ENCODE assay signal across 8 mouse cellular contexts in the genomic region with DNA sequence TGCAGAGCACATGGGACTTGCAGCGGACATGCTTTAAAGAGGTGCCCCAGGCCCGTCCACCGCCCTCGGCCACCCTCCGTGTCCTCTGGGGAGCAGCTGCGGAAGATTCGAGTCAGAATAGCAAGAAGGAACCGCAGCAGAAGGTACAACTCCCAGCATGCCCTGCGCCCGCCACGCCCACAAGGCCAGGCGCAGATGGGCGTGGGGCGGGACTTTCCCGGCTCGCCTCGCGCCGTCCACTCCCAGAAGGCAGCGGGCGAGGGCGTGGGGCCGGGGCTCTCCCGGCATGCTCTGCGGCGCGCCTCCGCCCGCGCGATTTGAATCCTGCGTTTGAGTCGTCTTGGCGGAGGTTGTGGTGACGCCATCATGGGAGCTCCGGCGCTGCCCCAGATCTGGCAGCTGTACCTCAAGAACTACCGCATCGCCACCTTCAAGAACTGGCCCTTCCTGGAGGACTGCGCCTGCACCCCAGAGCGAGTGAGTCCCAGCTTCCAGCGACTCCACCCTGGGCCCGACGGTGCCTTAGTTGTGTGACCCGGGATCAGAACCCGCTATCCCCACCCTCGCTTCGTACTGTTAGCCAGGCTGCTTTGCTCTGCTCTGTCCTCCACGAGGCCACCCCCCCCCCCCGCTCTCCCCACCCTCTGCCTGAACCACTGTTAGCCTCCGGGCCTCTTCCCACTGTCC. TPM values are rescaled to one million over a fixed set of nuclear protein-coding genes. Genes with fewer than 3 reads are reported as not detected.
DNase-seq lines count a peak whose midpoint lies in the region; ATAC-seq and TF ChIP-seq lines count a peak whose summit lies in the region.

Birc5 (plus strand) TSS at position 267 of the 687 bp plus-strand sequence.

- peaks cover 13% of the 10 kb centered on the region for H3K36me3 ChIP-seq in hindbrain, embryonic 12.5 days

- under 1% methylated on average over 51 of the region's 51 CpGs for WGBS in hindbrain, embryonic 12.5 days

- ATAC-seq in Patski, result peak; percentile 60
- ATAC-seq in hindbrain, embryonic 12.5 days (ENCODE audit: low FRiP score), result peak; percentile 91

- in situ Hi-C loops in Patski (cut with MboI; ENCODE audit: low pct_unique_long_range_greater_than_20kb), result no loop called here

- TF ChIP-seq CTCF in Patski (IDR thresholded peaks at IDR 0.05), result no peak

- peaks cover 26% of the 10 kb centered on the region for H3K4me1 ChIP-seq in hindbrain, embryonic 12.5 days

- H3K9ac ChIP-seq in hindbrain, embryonic 12.5 days, result peak within 1 kb of the TSS; percentile 88

- peak within 1 kb of the TSS; percentile 97 for H3K27ac ChIP-seq in hindbrain, embryonic 12.5 days

- peak within 1 kb of the TSS; percentile 61 for H3K4me3 ChIP-seq in hindbrain, embryonic 12.5 days

- POLR2A ChIA-PET in Patski (lab: Charles Lee), result interaction anchor here (1.5 to 1.6 kb wide), 2 partner anchors 20 to 31 kb away, joined by 3 to 5 read pairs; no protein-coding TSS in a partner anchor

- no peak for DNase-seq in Patski (ENCODE audit: low read depth, low spot score)
- DNase-seq in cerebellum, postnatal 10 days, result peak; percentile 98 to 99
- peak; percentile 93 to 96 for DNase-seq in frontal cortex, postnatal 10 days (ENCODE audit: low spot score in 2 of 2)
- peak; percentile 92 to 96 for DNase-seq in layer of hippocampus, postnatal 14 days (ENCODE audit: low spot score in 2 of 2)
- DNase-seq in lung, postnatal 10 days, result peak; percentile 97
- DNase-seq in ovary, postnatal 14 days (ENCODE audit: low spot score), result peak; percentile 93
- peak; percentile 94 to 98 for DNase-seq in thymus, postnatal 10 days (ENCODE audit: low spot score in 2 of 2)

- no peaks in the 10 kb centered on the region for H3K9me3 ChIP-seq in hindbrain, embryonic 12.5 days (replicated peaks)

- no peaks in the 10 kb centered on the region for H3K27me3 ChIP-seq in Patski
- H3K27me3 ChIP-seq in hindbrain, embryonic 12.5 days, result no peaks in the 10 kb centered on the region

- peak within 1 kb of the TSS; percentile 83 for H3K4me2 ChIP-seq in hindbrain, embryonic 12.5 days (replicated peaks)

- CTCF ChIA-PET in Patski (lab: Charles Lee), result no interaction called here

RNA-seq across cellular contexts. Expression of gene Birc5, which starts in this region (rescaled TPM):
- 79.5 TPM for polyA plus RNA-seq in Patski (2021)
- 181 and 190 TPM in 2 replicates for polyA plus RNA-seq in hindbrain, embryonic 12.5 days (2016; fragmentation: Nextera tagmentation; extraction: Ambion mirVana)
- total RNA-seq in layer of hippocampus, postnatal 14 days (2021), result 1 to 10 TPM; 2.1 to 3.4 TPM
